Comparison of ENCODE assay signal across 34 mouse cellular contexts in genomic region chr1:160594066-160594465, GRCm38 (mm10).
"Had no signal": no experiment of that assay in that cellular context is flagged by ENCODE, and none has a peak within 500 bp of the region (broad histone marks: within the 10 kb centered on the region; RNA-seq: fewer than 3 reads in every experiment).

No protein-coding gene starts in this region.

- H3K4me3 ChIP-seq: heart, embryonic 10.5 days; heart, embryonic 12.5 days; heart, embryonic 13.5 days; heart, embryonic 15.5 days; hindbrain, embryonic 10.5 days; hindbrain, embryonic 12.5 days; hindbrain, embryonic 13.5 days; hindbrain, embryonic 15.5 days; intestine, embryonic 15.5 days; kidney, embryonic 15.5 days; layer of hippocampus, adult 2 months had no signal

- H3K36me3 ChIP-seq: heart, embryonic 10.5 days; heart, embryonic 12.5 days; heart, embryonic 13.5 days; heart, embryonic 15.5 days; hindbrain, embryonic 10.5 days; hindbrain, embryonic 12.5 days; hindbrain, embryonic 13.5 days; hindbrain, embryonic 15.5 days; intestine, embryonic 15.5 days; kidney, embryonic 15.5 days had no signal

- H3K9ac ChIP-seq: heart, embryonic 12.5 days; heart, embryonic 13.5 days; heart, embryonic 15.5 days; hindbrain, embryonic 12.5 days; hindbrain, embryonic 13.5 days; hindbrain, embryonic 14.5 days; hindbrain, embryonic 15.5 days; intestine, embryonic 15.5 days; kidney, embryonic 15.5 days had no signal

- H3K9me3 ChIP-seq: heart, embryonic 10.5 days; heart, embryonic 12.5 days; heart, embryonic 13.5 days; heart, embryonic 15.5 days; hindbrain, embryonic 10.5 days; hindbrain, embryonic 12.5 days; hindbrain, embryonic 13.5 days; hindbrain, embryonic 15.5 days; intestine, embryonic 15.5 days; kidney, embryonic 15.5 days had no signal

- ATAC-seq: hindbrain, embryonic 16.5 days; hindbrain, postnatal 0 days; intestine, embryonic 15.5 days; intestine, embryonic 16.5 days; intestine, postnatal 0 days had no signal

- H3K27me3 ChIP-seq: heart, embryonic 12.5 days; heart, embryonic 13.5 days; heart, embryonic 15.5 days; hindbrain, embryonic 12.5 days; hindbrain, embryonic 13.5 days; hindbrain, embryonic 15.5 days; intestine, embryonic 15.5 days; kidney, embryonic 15.5 days had no signal

- H3K4me1 ChIP-seq: heart, embryonic 10.5 days; heart, embryonic 12.5 days; heart, embryonic 13.5 days; heart, embryonic 15.5 days; hindbrain, embryonic 10.5 days; hindbrain, embryonic 13.5 days; hindbrain, embryonic 15.5 days; intestine, embryonic 15.5 days; kidney, embryonic 15.5 days had no signal

- DNase-seq: heart, postnatal 10 days; heart, postnatal 14 days; heart, postnatal 36 days; heart, postnatal 4 days; kidney, adult 11 months; kidney, adult 18-20 months; kidney, adult 2 months; kidney, adult 8-10 months; kidney, adult 9 months; kidney, postnatal 10 days; kidney, postnatal 14 days; kidney, postnatal 25 days; kidney, postnatal 36 days; kidney, postnatal 4 days; layer of hippocampus, adult 9-11 months; layer of hippocampus, postnatal 36 days had no signal

- H3K27ac ChIP-seq: heart, embryonic 10.5 days; heart, embryonic 13.5 days; heart, embryonic 15.5 days; hindbrain, embryonic 10.5 days; hindbrain, embryonic 12.5 days; hindbrain, embryonic 13.5 days; hindbrain, embryonic 14.5 days; hindbrain, embryonic 15.5 days; hindbrain, postnatal 0 days; intestine, embryonic 15.5 days; kidney, embryonic 15.5 days; kidney, postnatal 0 days; layer of hippocampus, adult 2 months had no signal

- H3K4me2 ChIP-seq: heart, embryonic 11.5 days; heart, embryonic 12.5 days; heart, embryonic 13.5 days; heart, embryonic 15.5 days; hindbrain, embryonic 12.5 days; hindbrain, embryonic 13.5 days; hindbrain, embryonic 14.5 days; hindbrain, embryonic 15.5 days; intestine, embryonic 15.5 days; kidney, embryonic 15.5 days had no signal
